Mouse (Mus musculus) spleen, postnatal 10 days (tissue): ENCODE data around the gene Ina.
A peak's percentile ranks its signal among the peaks of the same experiment; 100 is the strongest.

Experiments
- DNase-seq, 2 experiments: peaks; one replicate each; pipeline ENCODE4 v3.0.0; 2021 to 2022; ENCODE audit warnings: low spot score in 2 of 2

Ina gene

GRCm38 (mm10) chr19:47053471-47053870 is 39.0 kb downstream of the Ina start:
- DNase-seq = no peak

- DNase-seq = no peak
Observed at GRCm38 (mm10) chr19:47057684-47058083, 43.2 kb downstream of the Ina start.

- no peak for DNase-seq
Observed at GRCm38 (mm10) chr19:47065860-47066259, 51.4 kb downstream of the Ina start.

- DNase-seq = peak; percentile 99
Observed at GRCm38 (mm10) chr19:47067096-47067882, 52.8 kb downstream of the Ina start, which contains the start of gene Taf5. Gene Taf5, plus strand, starts transcription at chr19:47067746.

- DNase-seq = peak; percentile 87 to 90
Observed at GRCm38 (mm10) chr19:47067924-47068611, 53.6 kb downstream of the Ina start.
